In the genomic region with DNA sequence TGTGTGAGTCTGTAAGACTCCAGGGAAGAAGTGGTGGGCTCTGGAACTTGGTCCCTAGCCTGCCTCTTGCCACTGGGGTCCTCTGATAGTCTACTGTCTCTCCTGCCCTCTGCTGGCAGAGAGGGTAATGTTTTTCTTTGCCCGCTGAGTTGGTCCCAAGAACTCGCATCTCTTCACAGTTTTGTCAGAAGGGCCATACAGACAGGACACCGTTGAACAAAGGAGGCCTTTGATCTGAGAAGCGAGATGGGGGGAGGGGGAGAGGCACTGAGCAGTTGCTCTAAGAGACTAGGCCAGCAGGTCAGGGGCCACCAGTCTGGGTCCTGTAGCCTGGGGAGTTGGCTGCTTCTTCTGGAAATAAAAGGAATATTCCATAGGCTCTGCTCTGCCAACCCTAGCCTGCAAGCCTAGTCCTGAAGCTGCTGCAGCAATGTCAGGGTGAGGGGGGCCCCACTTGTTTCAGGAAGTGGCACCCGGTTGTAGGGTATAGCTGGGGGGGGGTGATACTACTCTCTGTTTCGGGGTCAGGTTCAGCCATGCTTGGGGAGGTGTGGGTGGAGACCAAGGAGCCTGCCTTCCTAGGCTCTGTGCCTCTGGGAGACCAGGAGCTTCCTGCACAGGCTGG, we compare ENCODE assay signal across 10 mouse cellular contexts. TPM values are rescaled to one million over a fixed set of nuclear protein-coding genes. Genes with fewer than 3 reads are reported as not detected.
DNase-seq lines count a peak whose midpoint lies in the region; ATAC-seq lines count a peak whose summit lies in the region.
"Had no signal": no experiment of that assay in that cellular context is flagged by ENCODE, and none has a peak within 500 bp of the region (broad histone marks: within the 10 kb centered on the region; RNA-seq: fewer than 3 reads in every experiment).

No protein-coding gene starts in this region.

- WGBS in heart, embryonic 10.5 days: 33% methylated on average over 6 of the region's 6 CpGs
- 17% methylated on average over 6 of the region's 6 CpGs for WGBS in embryonic facial prominence, embryonic 10.5 days

- peaks cover 39% of the 10 kb centered on the region for H3K27me3 ChIP-seq in heart, embryonic 10.5 days (ENCODE audit: insufficient read depth, poor library complexity, severe bottlenecking)
- H3K27me3 ChIP-seq in embryonic facial prominence, embryonic 10.5 days (replicated peaks; ENCODE audit: low read depth, poor library complexity, severe bottlenecking): peaks cover 31% of the 10 kb centered on the region

- 0 out of 2 replicates have a peak, but pooled peaks have one; percentile 35 for ATAC-seq in megakaryocyte, adult 5-6 weeks (ENCODE audit: poor library complexity, severe bottlenecking)

- H3K36me3 ChIP-seq in heart, embryonic 10.5 days: peaks cover 33% of the 10 kb centered on the region
- H3K36me3 ChIP-seq in embryonic facial prominence, embryonic 10.5 days (replicated peaks): peaks cover 59% of the 10 kb centered on the region

- DNase-seq in heart, embryonic 10.5 days (ENCODE audit: low spot score): no peak
- DNase-seq in heart, postnatal 25 days (ENCODE audit: low spot score): no peak
- DNase-seq in right cerebral cortex, postnatal 14 days: peak; percentile 59
- DNase-seq in right cerebral cortex, postnatal 36 days (ENCODE audit: low spot score in 2 of 2): no peak
- DNase-seq in embryonic facial prominence, embryonic 10.5 days (ENCODE audit: low spot score): peak; percentile 67
- DNase-seq in natural killer cell, adult 2 months (ENCODE audit: low spot score in 2 of 2): no peak
- DNase-seq in ovary, postnatal 10 days (ENCODE audit: low spot score): no peak

- intact Hi-C loops in heart, postnatal 25 days (cut with DNase I): loop anchor here (5.0 kb wide), 1 partner anchor 178 kb away; no protein-coding TSS in a partner anchor

- H3K4me1 ChIP-seq in heart, embryonic 10.5 days: peaks cover 66% of the 10 kb centered on the region
- peaks cover 83% of the 10 kb centered on the region for H3K4me1 ChIP-seq in embryonic facial prominence, embryonic 10.5 days

- H3K27ac ChIP-seq in heart, embryonic 10.5 days: peak overlapping the region; percentile 43; the same call in 1 of the 2 replicates
- H3K27ac ChIP-seq in embryonic facial prominence, embryonic 10.5 days (replicated peaks): peak overlapping the region; percentile 81
- H3K27ac ChIP-seq: midbrain, embryonic 12.5 days had no signal

- no peaks in the 10 kb centered on the region for H3K9me3 ChIP-seq in heart, embryonic 10.5 days
- H3K9me3 ChIP-seq in embryonic facial prominence, embryonic 10.5 days: no peaks in the 10 kb centered on the region
- H3K9me3 ChIP-seq: midbrain, embryonic 12.5 days had no signal

- no peak overlapping the region for H3K4me3 ChIP-seq in heart, embryonic 10.5 days
- no peak overlapping the region for H3K4me3 ChIP-seq in embryonic facial prominence, embryonic 10.5 days
- H3K4me3 ChIP-seq: midbrain, embryonic 12.5 days had no signal

RNA-seq across cellular contexts. Expression of gene Kctd17, which starts 6.6 kb away (rescaled TPM):
- 23.0 and 30.3 TPM in 2 replicates for polyA plus RNA-seq in heart, embryonic 10.5 days (2016; fragmentation: Nextera tagmentation; extraction: Ambion mirVana)
- total RNA-seq in heart, postnatal 25 days (2021): 10 to 100 TPM; 35.4 to 37.3 TPM
- polyA plus RNA-seq in embryonic facial prominence, embryonic 10.5 days (2016; fragmentation: Nextera tagmentation; extraction: Ambion mirVana): 49.6 and 51.6 TPM in 2 replicates
- 8.7 and 9.5 TPM in 2 replicates for total RNA-seq in megakaryocyte, adult 5-6 weeks (2015)
- total RNA-seq in megakaryocyte, adult 5-6 weeks (2017): 5.2 and 9.6 TPM in 2 replicates

RNA-seq across cellular contexts. Expression of gene Mpst, which starts 28.8 kb away (rescaled TPM):
- 0.75 and 1.4 TPM in 2 replicates for polyA plus RNA-seq in heart, embryonic 10.5 days (2016; fragmentation: Nextera tagmentation; extraction: Ambion mirVana)
- 10 to 100 TPM; 39.1 to 39.6 TPM for total RNA-seq in heart, postnatal 25 days (2021)
- polyA plus RNA-seq in embryonic facial prominence, embryonic 10.5 days (2016; fragmentation: Nextera tagmentation; extraction: Ambion mirVana): 0.98 and 1.1 TPM in 2 replicates
- 3.8 and 5.9 TPM in 2 replicates for total RNA-seq in megakaryocyte, adult 5-6 weeks (2015)
- total RNA-seq in megakaryocyte, adult 5-6 weeks (2017): 12.9 and 24.2 TPM in 2 replicates

RNA-seq across cellular contexts. Expression of gene Tst, which starts 29.3 kb away (rescaled TPM):
- polyA plus RNA-seq in heart, embryonic 10.5 days (2016; fragmentation: Nextera tagmentation; extraction: Ambion mirVana): 9.5 and 25.6 TPM in 2 replicates
- total RNA-seq in heart, postnatal 25 days (2021): 10 to 100 TPM; 16.5 to 21.1 TPM
- polyA plus RNA-seq in embryonic facial prominence, embryonic 10.5 days (2016; fragmentation: Nextera tagmentation; extraction: Ambion mirVana): 10.4 and 12.7 TPM in 2 replicates
- total RNA-seq in megakaryocyte, adult 5-6 weeks (2015): 9.8 and 10.4 TPM in 2 replicates
- 3.3 and 8.8 TPM in 2 replicates for total RNA-seq in megakaryocyte, adult 5-6 weeks (2017)

RNA-seq across cellular contexts. Expression of gene Tmprss6, which starts 33.4 kb away (rescaled TPM):
- polyA plus RNA-seq in heart, embryonic 10.5 days (2016; fragmentation: Nextera tagmentation; extraction: Ambion mirVana): 0.06 and 1.7 TPM in 2 replicates
- not detected for total RNA-seq in heart, postnatal 25 days (2021)
- polyA plus RNA-seq in embryonic facial prominence, embryonic 10.5 days (2016; fragmentation: Nextera tagmentation; extraction: Ambion mirVana): 0.24 and 0.37 TPM in 2 replicates
- total RNA-seq in megakaryocyte, adult 5-6 weeks (2015): not detected in 2 replicates
- not detected in 2 replicates for total RNA-seq in megakaryocyte, adult 5-6 weeks (2017)
- total RNA-seq: heart, postnatal 14 days had no signal

RNA-seq across cellular contexts. Expression of gene Tex33, which starts 39.3 kb away (rescaled TPM):
- not detected in 2 replicates for polyA plus RNA-seq in heart, embryonic 10.5 days (2016; fragmentation: Nextera tagmentation; extraction: Ambion mirVana)
- not detected for total RNA-seq in heart, postnatal 25 days (2021)
- polyA plus RNA-seq in embryonic facial prominence, embryonic 10.5 days (2016; fragmentation: Nextera tagmentation; extraction: Ambion mirVana): not detected in 2 replicates
- total RNA-seq in megakaryocyte, adult 5-6 weeks (2015): not detected in 2 replicates
- total RNA-seq in megakaryocyte, adult 5-6 weeks (2017): not detected in 2 replicates
- total RNA-seq: heart, postnatal 14 days had no signal
- polyA plus RNA-seq: midbrain, embryonic 12.5 days had no signal

Comparison
In these comparisons a context has a peak if more than half of its experiments do, and no peak if none do; other contexts are left out.
1. DNase-seq: peak in right cerebral cortex, postnatal 14 days (single experiment) and embryonic facial prominence, embryonic 10.5 days (single experiment); none in heart, embryonic 10.5 days (single experiment), heart, postnatal 25 days (single experiment), right cerebral cortex, postnatal 36 days (0 of 2), natural killer cell, adult 2 months (0 of 2) and ovary, postnatal 10 days (single experiment).